Mouse (Mus musculus): ENCODE measurements around the gene Cuedc1. TPM values are rescaled to one million over a fixed set of nuclear protein-coding genes. Genes with fewer than 3 reads are reported as not detected.

Gene Cuedc1
- polyA plus RNA-seq, 1 experiment, result 21.9 TPM

GRCm38 (mm10) chr11:88145214-88146006 lies 47.6 kb downstream of the Cuedc1 start:
- no peaks in the 10 kb centered on the region for H3K27me3 ChIP-seq (ENCODE audit: control insufficient read depth, insufficient read depth, low read length, poor library complexity, severe bottlenecking)
- no peak overlapping the region for H3K4me3 ChIP-seq (ENCODE audit: low read depth, low read length)
- no peaks in the 10 kb centered on the region for H3K9me3 ChIP-seq (replicated peaks; ENCODE audit: control insufficient read depth, insufficient read depth, low read length, poor library complexity, severe bottlenecking)
- no peak overlapping the region for H3K27ac ChIP-seq (ENCODE audit: insufficient read depth, low read length)
- H3K4me1 ChIP-seq (ENCODE audit: control insufficient read depth, insufficient read depth, low read length), result peaks cover 7% of the 10 kb centered on the region
- TF ChIP-seq POLR2A (IDR thresholded peaks at IDR 0.05; ENCODE audit: insufficient read depth, low read length) (no peak), CTCF (IDR thresholded peaks at IDR 0.05; ENCODE audit: low read depth, low read length) (no peak), EP300 (IDR thresholded peaks at IDR 0.05; ENCODE audit: insufficient read depth, low read depth, low read length) (no peak)
- H3K9ac ChIP-seq (ENCODE audit: low read depth, poor library complexity, severe bottlenecking), result no peak overlapping the region
- no peaks in the 10 kb centered on the region for H3K36me3 ChIP-seq (ENCODE audit: control insufficient read depth, insufficient read depth, low read length, poor library complexity, severe bottlenecking)

DNA sequence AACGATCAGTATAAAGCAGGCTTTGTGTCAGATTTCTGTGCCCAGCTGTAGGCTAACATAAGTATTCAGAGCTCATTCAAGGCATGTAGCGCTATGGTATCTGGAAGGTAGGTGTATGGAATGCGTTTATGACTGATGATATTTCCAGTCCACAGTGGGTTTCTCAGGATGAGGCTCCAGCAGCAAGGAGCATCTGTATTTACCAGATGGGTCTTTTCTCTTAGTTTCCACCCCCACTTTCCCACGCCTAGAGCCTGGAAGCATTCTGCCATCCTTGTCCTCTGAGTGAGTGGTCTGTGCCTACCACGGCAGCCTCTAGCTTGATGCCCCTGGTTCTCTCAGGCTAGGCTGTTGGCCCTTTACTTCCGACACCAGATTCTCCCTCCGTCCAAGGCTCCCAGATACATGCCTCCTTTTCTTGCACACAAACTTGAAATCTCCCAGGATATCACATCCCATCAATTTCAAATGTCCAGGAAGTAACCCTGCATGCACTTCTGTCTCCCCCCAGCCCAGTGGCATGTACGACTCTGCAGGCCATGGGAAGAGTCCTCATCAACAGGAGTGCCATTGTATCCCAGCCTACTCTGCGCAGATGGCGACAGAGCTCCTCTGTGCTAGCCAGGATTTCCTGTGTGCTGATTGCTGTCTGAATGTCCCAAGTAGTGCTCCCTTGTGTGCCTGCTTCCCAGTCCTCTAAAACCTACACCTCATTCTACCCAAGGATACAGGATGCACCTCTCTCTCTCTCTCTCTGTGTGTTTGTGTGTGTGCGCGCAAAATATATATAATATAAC lies 48.6 kb downstream of the Cuedc1 start:
- Histone ChIP-seq H3K27me3 (ENCODE audit: control insufficient read depth, insufficient read depth, low read length, poor library complexity, severe bottlenecking) (no peaks in the 10 kb centered on the region), H3K4me3 (ENCODE audit: low read depth, low read length) (no peak overlapping the region), H3K4me1 (ENCODE audit: control insufficient read depth, insufficient read depth, low read length) (peaks cover 4% of the 10 kb centered on the region), H3K27ac (ENCODE audit: insufficient read depth, low read length) (no peak overlapping the region), H3K36me3 (ENCODE audit: control insufficient read depth, insufficient read depth, low read length, poor library complexity, severe bottlenecking) (no peaks in the 10 kb centered on the region), H3K9me3 (replicated peaks; ENCODE audit: control insufficient read depth, insufficient read depth, low read length, poor library complexity, severe bottlenecking) (no peaks in the 10 kb centered on the region), H3K9ac (ENCODE audit: low read depth, poor library complexity, severe bottlenecking) (no peak overlapping the region)
- no peak for TF ChIP-seq POLR2A (IDR thresholded peaks at IDR 0.05; ENCODE audit: insufficient read depth, low read length)
- no peak for TF ChIP-seq CTCF (IDR thresholded peaks at IDR 0.05; ENCODE audit: low read depth, low read length)
- no peak for TF ChIP-seq EP300 (IDR thresholded peaks at IDR 0.05; ENCODE audit: insufficient read depth, low read depth, low read length)

- no peaks in the 10 kb centered on the region for H3K27me3 ChIP-seq (ENCODE audit: control insufficient read depth, insufficient read depth, low read length, poor library complexity, severe bottlenecking)
- H3K36me3 ChIP-seq (ENCODE audit: control insufficient read depth, insufficient read depth, low read length, poor library complexity, severe bottlenecking), result no peaks in the 10 kb centered on the region
- H3K27ac ChIP-seq (ENCODE audit: insufficient read depth, low read length), result no peak overlapping the region
- no peak overlapping the region for H3K9ac ChIP-seq (ENCODE audit: low read depth, poor library complexity, severe bottlenecking)
- H3K4me3 ChIP-seq (ENCODE audit: low read depth, low read length), result no peak overlapping the region
- no peak for TF ChIP-seq POLR2A (IDR thresholded peaks at IDR 0.05; ENCODE audit: insufficient read depth, low read length)
- no peak for TF ChIP-seq CTCF (IDR thresholded peaks at IDR 0.05; ENCODE audit: low read depth, low read length)
- TF ChIP-seq EP300 (IDR thresholded peaks at IDR 0.05; ENCODE audit: insufficient read depth, low read depth, low read length), result no peak
- H3K9me3 ChIP-seq (replicated peaks; ENCODE audit: control insufficient read depth, insufficient read depth, low read length, poor library complexity, severe bottlenecking), result no peaks in the 10 kb centered on the region
- peaks cover 4% of the 10 kb centered on the region for H3K4me1 ChIP-seq (ENCODE audit: control insufficient read depth, insufficient read depth, low read length)
Measured at GRCm38 (mm10) chr11:88147388-88147787, 49.5 kb downstream of the Cuedc1 start.

DNA sequence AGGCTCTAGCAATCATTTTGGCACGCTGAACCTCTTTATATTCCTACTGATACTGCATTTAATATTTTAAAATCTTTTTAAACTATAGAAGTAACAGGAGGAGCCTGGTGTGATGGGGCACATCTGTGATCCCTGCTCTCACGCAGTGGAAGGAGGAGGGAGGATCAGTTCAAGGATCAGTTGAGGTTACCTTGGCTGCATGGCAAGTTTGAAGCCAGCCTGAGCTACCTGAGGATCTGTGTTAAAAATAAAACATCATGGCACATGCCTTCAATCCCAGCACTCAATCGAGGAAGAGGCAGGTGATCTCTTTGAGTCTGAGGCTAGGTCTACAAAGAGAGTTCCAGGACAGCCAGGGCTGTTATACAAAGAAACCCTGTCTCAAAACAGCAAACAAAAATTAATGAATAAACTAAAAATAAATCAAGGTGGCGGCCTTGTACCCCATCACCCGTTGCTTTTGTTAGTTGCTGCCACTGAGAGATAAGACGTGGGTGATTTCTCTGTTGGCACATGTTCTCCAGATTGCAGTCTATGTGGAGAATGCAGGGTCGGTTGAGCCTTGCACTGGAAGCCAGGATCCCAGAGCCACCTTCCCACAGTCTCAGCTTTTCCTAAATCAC lies 50.3 kb downstream of the Cuedc1 start:
- no peak overlapping the region for H3K9ac ChIP-seq (ENCODE audit: low read depth, poor library complexity, severe bottlenecking)
- H3K9me3 ChIP-seq (replicated peaks; ENCODE audit: control insufficient read depth, insufficient read depth, low read length, poor library complexity, severe bottlenecking), result no peaks in the 10 kb centered on the region
- no peak overlapping the region for H3K4me3 ChIP-seq (ENCODE audit: low read depth, low read length)
- H3K36me3 ChIP-seq (ENCODE audit: control insufficient read depth, insufficient read depth, low read length, poor library complexity, severe bottlenecking), result no peaks in the 10 kb centered on the region
- no peaks in the 10 kb centered on the region for H3K27me3 ChIP-seq (ENCODE audit: control insufficient read depth, insufficient read depth, low read length, poor library complexity, severe bottlenecking)
- peaks cover 5% of the 10 kb centered on the region for H3K4me1 ChIP-seq (ENCODE audit: control insufficient read depth, insufficient read depth, low read length)
- H3K27ac ChIP-seq (ENCODE audit: insufficient read depth, low read length), result no peak overlapping the region
- TF ChIP-seq CTCF (IDR thresholded peaks at IDR 0.05; ENCODE audit: low read depth, low read length) (no peak), EP300 (IDR thresholded peaks at IDR 0.05; ENCODE audit: insufficient read depth, low read depth, low read length) (no peak), POLR2A (IDR thresholded peaks at IDR 0.05; ENCODE audit: insufficient read depth, low read length) (no peak)

- no peak overlapping the region for H3K9ac ChIP-seq (ENCODE audit: low read depth, poor library complexity, severe bottlenecking)
- no peak overlapping the region for H3K4me3 ChIP-seq (ENCODE audit: low read depth, low read length)
- no peak overlapping the region for H3K27ac ChIP-seq (ENCODE audit: insufficient read depth, low read length)
- no peaks in the 10 kb centered on the region for H3K27me3 ChIP-seq (ENCODE audit: control insufficient read depth, insufficient read depth, low read length, poor library complexity, severe bottlenecking)
- H3K36me3 ChIP-seq (ENCODE audit: control insufficient read depth, insufficient read depth, low read length, poor library complexity, severe bottlenecking), result no peaks in the 10 kb centered on the region
- TF ChIP-seq CTCF (IDR thresholded peaks at IDR 0.05; ENCODE audit: low read depth, low read length), result no peak
- TF ChIP-seq EP300 (IDR thresholded peaks at IDR 0.05; ENCODE audit: insufficient read depth, low read depth, low read length), result 0 out of 2 replicates have a peak, but pooled peaks have one; percentile 18
- no peaks in the 10 kb centered on the region for H3K9me3 ChIP-seq (replicated peaks; ENCODE audit: control insufficient read depth, insufficient read depth, low read length, poor library complexity, severe bottlenecking)
- peaks cover 5% of the 10 kb centered on the region for H3K4me1 ChIP-seq (ENCODE audit: control insufficient read depth, insufficient read depth, low read length)
Measured at GRCm38 (mm10) chr11:88148638-88149279, 50.9 kb downstream of the Cuedc1 start.
